Mouse (Mus musculus): ENCODE measurements around the gene Spata13.

- no peak for TF ChIP-seq CTCF (IDR thresholded peaks at IDR 0.05; ENCODE audit: low read depth)
- no peak for TF ChIP-seq EP300 (IDR thresholded peaks at IDR 0.05; ENCODE audit: low read depth)
Measured at GRCm38 (mm10) chr14:60797596-60797995, 163.8 kb downstream of the Spata13 start.

All from heart, postnatal 0 days (tissue).